Mouse (Mus musculus) kidney, adult 18-20 months (tissue): ENCODE data around the gene C1qbp.

Experiments used
- DNase-seq: peaks from one replicate; pipeline ENCODE4 v3.0.0; 2021

C1qbp gene

DNA sequence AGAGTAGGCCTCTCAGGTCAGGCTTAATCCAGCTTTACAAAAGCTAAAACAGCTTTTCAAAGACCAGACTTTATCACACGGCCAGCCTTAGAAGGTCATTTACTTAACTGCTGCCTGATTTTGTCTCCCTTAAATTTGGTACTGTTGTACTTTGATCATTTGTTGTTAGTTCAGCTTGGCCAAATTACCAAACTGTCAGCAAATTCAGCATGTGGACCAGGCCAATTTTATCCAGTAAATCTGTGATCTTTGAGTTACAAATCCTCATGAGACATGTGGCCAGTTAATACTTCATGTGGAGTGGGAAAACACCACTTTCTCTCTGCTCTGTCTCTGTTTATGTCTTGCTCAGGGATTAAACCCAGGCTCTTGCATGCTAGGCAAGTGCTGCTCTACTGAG is 10.2 kb downstream of the C1qbp start:
- DNase-seq: no peak

DNA sequence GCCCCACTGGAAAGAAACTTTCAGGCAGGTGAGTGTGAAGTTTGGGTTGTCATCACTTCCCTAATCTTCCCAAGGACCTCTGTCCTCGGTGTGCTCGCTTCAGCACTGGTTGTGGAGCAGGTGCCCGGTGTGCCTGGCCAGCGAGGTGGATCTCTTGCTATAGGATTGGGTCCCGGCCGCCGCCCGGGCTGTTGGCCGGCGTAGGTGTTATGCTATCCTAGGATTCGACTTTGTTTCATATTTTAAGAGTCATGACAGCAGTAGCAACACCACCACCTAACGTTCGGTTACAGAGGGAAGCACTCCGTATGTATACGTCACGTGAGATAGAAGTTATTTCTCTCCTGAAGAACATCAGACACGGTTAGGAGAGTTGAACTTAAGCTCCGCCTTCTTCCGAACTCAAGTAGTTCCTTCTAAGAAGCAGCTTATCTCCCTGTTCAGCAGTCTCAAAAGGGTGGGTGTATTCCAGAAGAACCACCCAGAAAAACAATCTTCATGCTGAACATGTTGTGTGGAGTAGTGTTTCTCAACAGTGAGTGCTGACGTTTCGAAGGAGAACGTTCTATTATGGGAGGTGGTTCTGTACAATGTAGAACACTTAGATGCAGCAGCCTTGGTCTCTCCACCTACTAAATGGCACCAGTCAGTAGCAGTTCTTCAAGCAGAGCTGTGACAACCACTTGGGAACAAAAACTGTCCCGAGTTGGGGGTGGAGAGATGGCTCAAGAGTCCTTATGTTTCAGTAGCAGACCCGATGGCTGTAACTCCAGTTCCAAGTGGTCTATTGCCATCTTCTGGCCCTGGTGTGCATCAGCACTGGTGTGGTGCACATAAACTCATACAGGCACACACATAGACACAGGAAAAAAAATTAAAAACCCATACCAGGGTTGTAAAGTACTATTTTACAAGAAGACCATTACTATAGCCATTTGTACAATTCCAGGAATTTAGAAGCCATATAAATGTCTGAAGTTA is 12.0 kb downstream of the C1qbp start:
- DNase-seq: no peak

- DNase-seq: peak; percentile 92
Observed at GRCm38 (mm10) chr11:70969821-70970559, 12.8 kb downstream of the C1qbp start, which contains the start of the genes Nup88 and Rpain. TSS of gene Nup88 (minus strand) at chr11:70969973. TSS of gene Rpain (plus strand) at chr11:70970213.

DNA sequence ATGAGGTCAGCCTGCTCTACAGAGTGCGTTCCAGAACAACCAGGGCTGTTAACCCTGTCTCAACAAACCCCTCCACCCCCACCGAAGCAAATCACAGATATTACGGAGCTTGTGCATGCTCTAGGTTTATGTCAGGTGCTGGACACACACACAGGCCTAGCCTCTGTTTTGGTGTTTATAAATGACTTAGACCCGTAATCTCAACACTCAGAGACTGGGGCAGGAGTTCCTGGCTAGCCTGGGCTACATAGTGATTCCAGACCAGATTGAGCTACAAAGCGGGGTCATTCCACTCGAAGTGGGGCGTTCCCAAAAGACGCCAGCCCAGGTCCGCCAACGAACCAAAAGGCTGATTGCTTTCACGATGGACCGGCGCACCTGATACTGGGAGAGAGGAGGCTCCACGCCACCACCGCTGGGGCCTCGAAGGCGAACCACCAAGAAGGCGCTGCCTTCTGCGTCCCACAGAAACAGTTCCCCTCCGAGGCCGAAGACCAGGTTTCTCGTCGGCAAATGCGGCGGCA is 13.5 kb downstream of the C1qbp start:
- DNase-seq: peak; percentile 11

- DNase-seq: no peak
Observed at GRCm38 (mm10) chr11:70964222-70964907, 18.5 kb downstream of the C1qbp start.

DNA sequence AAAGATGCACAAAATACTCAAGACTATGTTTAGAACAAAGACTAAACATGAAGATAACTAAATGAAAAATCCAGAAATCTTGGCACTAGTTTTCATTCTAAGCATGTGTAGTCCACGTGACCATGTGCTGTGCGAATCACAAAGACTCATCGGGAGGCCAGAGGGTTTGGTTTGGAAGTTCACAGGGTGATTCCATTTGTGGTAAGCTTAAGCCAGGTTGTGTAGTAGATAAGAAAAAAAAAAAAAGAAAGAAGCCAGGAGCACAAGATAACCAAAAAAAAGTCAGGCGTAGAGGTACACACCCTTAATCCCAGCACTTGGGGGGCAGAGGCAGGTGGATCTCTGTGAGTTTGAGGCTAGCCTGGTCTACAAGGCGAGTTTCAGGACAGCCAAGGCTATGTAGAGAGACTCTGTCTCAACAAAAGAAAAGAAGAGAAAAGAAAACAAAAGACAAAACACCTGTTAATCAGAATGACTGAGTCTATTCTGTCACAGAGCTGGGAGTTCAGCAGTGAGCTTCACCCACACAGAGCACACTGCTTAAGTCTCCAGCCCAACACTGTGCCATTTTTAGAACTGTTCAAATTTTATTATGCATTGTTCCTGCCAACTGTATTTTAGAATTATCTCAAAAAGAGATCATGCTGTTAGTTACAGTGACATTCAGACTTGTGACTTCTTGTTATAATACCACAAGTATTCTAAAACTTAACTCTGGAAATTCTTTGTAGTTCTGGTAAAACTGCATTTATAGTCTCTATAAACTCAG is 21.9 kb downstream of the C1qbp start:
- no peak for DNase-seq

DNA sequence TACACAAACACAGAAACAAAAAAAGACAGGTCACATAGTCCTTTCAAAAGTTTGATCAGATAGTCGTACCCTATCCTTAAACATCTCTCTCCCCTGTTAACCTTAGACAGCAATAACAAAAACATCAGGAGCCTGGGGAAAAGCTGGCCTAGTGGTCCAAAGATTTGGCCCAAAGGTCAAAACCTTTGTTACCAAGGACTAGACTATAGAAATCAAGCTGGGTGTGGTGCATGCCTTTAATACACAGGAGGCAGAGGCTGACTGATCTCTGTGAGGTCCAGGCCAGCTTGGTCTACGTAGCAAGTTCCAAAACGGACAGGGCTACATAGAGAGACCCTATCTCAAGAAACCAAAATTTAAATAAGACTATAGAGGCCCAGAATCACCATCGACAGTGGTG is 28.1 kb downstream of the C1qbp start:
- no peak for DNase-seq

DNA sequence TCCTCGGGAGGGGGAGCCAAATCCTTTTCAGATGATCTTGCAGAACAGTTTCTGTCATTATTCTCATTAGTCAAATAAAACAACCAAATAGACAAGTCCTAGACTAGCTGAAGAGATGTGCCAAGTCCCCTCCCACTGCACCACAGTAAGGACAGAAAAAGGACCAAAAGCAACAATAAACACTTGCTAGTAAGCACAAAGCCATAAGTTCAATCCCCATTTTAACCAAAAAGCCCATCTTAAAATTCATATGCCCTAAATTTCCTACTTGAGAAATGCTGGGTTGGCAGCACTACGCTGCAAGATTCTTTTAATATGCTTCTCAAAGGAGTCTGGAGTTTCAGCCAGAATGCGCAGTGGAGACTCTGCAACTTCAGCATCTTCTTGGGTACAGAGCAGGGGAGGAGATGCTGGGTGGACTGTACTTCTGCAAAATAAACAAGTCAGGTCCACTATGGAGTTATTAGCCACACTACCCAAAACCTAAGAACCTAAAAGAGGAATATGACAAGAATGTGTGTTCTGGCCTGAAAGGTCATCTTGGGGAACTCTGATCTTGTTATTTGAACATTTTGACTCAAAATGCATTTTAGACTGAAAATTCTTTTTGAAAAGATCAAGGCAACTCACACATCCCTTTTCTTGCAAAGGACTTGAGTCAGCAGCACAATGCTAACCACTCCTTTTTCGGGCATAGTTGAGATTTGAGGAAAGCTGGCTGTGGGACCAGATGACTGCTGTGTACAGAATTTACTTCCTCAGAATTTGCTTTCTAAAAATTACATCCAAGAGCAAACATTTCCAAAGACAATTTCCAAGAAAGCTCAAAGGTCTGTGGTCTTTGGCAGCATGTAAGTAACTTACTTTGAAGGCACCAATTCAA is 37.6 kb downstream of the C1qbp start:
- DNase-seq: no peak

GRCm38 (mm10) chr11:70943651-70944050 is 39.2 kb downstream of the C1qbp start:
- no peak for DNase-seq

DNA sequence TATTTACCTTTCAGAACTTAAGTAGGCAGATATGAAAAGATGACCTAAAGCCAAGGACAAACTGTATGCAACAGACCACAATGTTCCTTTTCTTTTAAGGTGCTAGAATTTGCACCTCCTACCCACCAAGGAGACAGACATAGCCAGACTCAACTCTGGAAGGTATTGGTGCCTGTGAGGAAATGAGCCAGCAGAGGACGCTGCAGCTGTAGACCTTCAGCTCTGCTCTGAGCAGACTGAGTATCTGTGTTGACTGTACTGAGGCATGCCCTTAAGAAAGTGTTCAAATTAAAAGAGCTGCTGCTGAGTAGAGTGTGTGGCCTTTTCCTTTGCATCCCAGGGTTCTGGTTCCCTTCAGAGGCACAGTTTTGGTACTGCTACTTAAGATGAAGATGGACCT is 40.2 kb downstream of the C1qbp start:
- no peak for DNase-seq

DNA sequence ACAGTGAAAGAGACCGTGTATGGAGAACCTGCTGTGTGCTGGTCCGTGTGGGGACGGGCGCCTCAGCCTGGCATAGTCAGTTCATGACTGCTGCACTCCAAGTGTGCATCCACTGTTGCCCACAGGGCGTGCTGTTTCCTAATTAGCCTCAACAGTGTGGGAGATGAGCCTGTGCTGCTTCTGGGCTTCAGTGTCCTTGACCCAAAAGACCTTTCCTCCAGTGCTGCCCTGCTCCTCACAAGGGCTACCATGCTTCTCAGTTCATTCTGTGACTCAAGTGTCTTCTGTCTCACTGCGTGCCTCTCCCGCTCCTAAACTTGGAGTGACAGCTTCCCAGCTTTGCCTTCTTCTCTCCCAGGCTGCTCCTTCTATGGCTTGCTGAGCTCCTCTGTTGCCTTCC is 47.5 kb downstream of the C1qbp start:
- DNase-seq: no peak

DNA sequence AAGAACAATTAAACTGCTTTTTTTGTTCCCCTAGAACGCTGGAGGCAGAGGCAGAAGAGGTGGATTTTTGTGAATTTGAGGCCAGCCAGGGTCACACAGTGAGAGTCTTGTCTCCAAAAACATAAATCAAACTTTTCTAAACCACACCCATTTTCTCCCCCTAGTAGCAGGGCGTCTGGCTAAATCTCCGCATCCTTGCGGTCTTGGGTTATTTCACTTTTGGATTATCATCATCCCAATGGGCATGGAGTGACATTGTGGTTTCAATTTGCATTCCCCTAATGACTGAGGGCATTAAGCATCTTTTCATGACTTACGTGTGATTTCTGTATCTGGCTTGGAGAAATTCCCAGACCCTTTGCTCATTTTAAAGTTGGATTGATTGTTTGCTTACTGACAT is 51.4 kb downstream of the C1qbp start:
- no peak for DNase-seq
